Mouse (Mus musculus) heart, adult 2 months (tissue): ENCODE data around the gene Susd4.

ENCODE experiments used
- CTCF ChIP-seq: fragments of 200-600 bp; IDR thresholded peaks from 2 replicates; pipeline ENCODE4 v1.8.1; 2022; ENCODE audit warnings: antibody characterized with exemption, mild to moderate bottlenecking, moderate library complexity
- EP300 ChIP-seq: fragments of 200-500 bp; IDR thresholded peaks from 2 replicates; pipeline ENCODE4 v1.6.1; 2011; ENCODE audit warnings: low read depth, low read length, control low read depth; ENCODE audit not compliant: insufficient read depth
- POLR2A ChIP-seq: fragments of 200-500 bp; IDR thresholded peaks from 2 replicates; pipeline ENCODE4 v1.6.1; 2011; ENCODE audit warnings: mild to moderate bottlenecking, low read depth, low read length, control low read depth; ENCODE audit not compliant: insufficient read depth

DNA sequence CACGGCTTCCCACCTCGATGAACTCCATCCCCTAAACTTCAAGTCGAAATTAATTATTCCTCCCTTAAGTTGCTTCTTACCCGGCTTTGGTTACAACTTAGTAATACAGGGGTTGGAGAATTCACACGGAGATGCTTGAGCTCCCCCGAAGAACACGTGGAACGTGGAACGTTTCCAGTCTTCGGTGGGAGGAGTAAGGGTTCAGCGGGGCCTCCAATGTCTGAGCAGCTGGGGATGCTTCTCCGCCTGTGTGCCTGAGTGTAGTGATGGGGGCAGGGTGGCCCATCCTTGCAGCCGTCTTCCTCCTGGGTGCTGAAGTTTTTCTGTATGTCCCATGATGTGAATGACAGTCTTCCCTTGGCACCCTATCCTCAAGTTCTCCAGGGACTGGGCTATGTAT is 14.6 kb downstream of the Susd4 start:
- TF ChIP-seq CTCF (no peak), POLR2A (no peak), EP300 (no peak)
